Mouse (Mus musculus) frontal cortex, postnatal 25 days (tissue): ENCODE measurements around the gene Anks1b.
A peak's percentile ranks its signal among the peaks of the same experiment; 100 is the strongest.
"Not testable (repeated sequence)": the region's sequence is repeated elsewhere in the genome, so short reads cannot be mapped to it uniquely, and the experiment has no call there.

Source experiments
- DNase-seq, 2 experiments: peaks; one replicate each; pipeline ENCODE4 v3.0.0; 2022; ENCODE audit warnings: low spot score in 2 of 2

Gene Anks1b

GRCm38 (mm10) chr10:90562906-90563305 lies 689.6 kb downstream of the Anks1b start:
- no peak for DNase-seq

- peak; percentile 50 to 57 for DNase-seq
Observed at GRCm38 (mm10) chr10:90576191-90577098, 703.1 kb downstream of the Anks1b start.

- no peak for DNase-seq
Observed at GRCm38 (mm10) chr10:90577099-90577461, 703.8 kb downstream of the Anks1b start.

- DNase-seq, result no peak
Observed at GRCm38 (mm10) chr10:90577777-90578176, 704.5 kb downstream of the Anks1b start.

- no peak for DNase-seq
Observed at GRCm38 (mm10) chr10:90579970-90580369, 706.7 kb downstream of the Anks1b start.

- no peak for DNase-seq
Observed at GRCm38 (mm10) chr10:90584052-90584451, 710.7 kb downstream of the Anks1b start.

GRCm38 (mm10) chr10:90596142-90596541 lies 722.8 kb downstream of the Anks1b start:
- no peak for DNase-seq

GRCm38 (mm10) chr10:90596576-90596975 lies 723.3 kb downstream of the Anks1b start:
- no peak for DNase-seq

GRCm38 (mm10) chr10:90599149-90599548 lies 725.8 kb downstream of the Anks1b start:
- DNase-seq, result no peak

- no peak for DNase-seq
Observed at GRCm38 (mm10) chr10:90599726-90600531, 726.6 kb downstream of the Anks1b start.

- DNase-seq, result no peak
Observed at GRCm38 (mm10) chr10:90607586-90607985, 734.3 kb downstream of the Anks1b start.

- no peak for DNase-seq
Observed at GRCm38 (mm10) chr10:90609437-90609836, 736.1 kb downstream of the Anks1b start.

GRCm38 (mm10) chr10:90613051-90613450 lies 739.7 kb downstream of the Anks1b start:
- no peak for DNase-seq

- DNase-seq, result no peak
Observed at GRCm38 (mm10) chr10:90615196-90615595, 741.9 kb downstream of the Anks1b start.

GRCm38 (mm10) chr10:90616622-90617021 lies 743.3 kb downstream of the Anks1b start:
- DNase-seq, result no peak

GRCm38 (mm10) chr10:90617664-90618296 lies 744.5 kb downstream of the Anks1b start:
- DNase-seq, result no peak

- DNase-seq, result no peak
Observed at GRCm38 (mm10) chr10:90627532-90627931, 754.2 kb downstream of the Anks1b start.

GRCm38 (mm10) chr10:90630099-90630698 lies 756.9 kb downstream of the Anks1b start:
- no peak for DNase-seq

GRCm38 (mm10) chr10:90630794-90631193 lies 757.5 kb downstream of the Anks1b start:
- not testable (repeated sequence) for DNase-seq

- no peak for DNase-seq
Observed at GRCm38 (mm10) chr10:90637352-90637751, 764.0 kb downstream of the Anks1b start.

- no peak for DNase-seq
Observed at GRCm38 (mm10) chr10:90649681-90650080, 776.4 kb downstream of the Anks1b start.
